Mouse (Mus musculus) c-Kit-positive CD71-positive TER-119-negative erythroid progenitor cells, embryonic 14.5 days (primary cell): Measurements from ENCODE around the gene Arhgap45.

Source experiments
- DNase-seq: peaks from one replicate; pipeline ENCODE4 v3.0.0-alpha.2; 2013; ENCODE audit warnings: low read depth

The Arhgap45 gene

DNA sequence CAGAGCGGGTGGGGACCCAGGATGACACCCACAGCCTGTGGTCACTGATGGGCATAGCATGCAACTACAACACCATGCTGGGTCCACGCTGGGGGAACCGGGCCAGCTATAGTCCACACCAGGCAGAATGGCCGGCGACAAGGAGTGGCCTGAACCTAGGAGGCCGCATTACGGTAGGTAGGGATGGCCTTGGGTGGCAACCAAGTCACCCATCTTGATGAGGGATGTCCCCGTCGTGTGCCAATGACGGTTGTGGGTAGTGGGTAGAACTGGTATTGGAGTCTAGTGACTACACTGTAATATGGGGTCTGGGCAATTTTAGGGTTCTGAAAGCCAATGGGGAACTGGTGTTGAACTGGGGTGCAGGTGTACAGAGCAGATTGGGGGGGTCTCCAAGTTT, 478 bp downstream of the Arhgap45 start:
- DNase-seq = no peak

GRCm38 (mm10) chr10:80017361-80017760, 908 bp downstream of the Arhgap45 start:
- DNase-seq = peak; percentile 62

- DNase-seq = no peak
Observed at GRCm38 (mm10) chr10:80017771-80018170, 1.3 kb downstream of the Arhgap45 start.

- no peak for DNase-seq
Observed at GRCm38 (mm10) chr10:80018739-80019297, 2.4 kb downstream of the Arhgap45 start.

GRCm38 (mm10) chr10:80019471-80020131, 3.1 kb downstream of the Arhgap45 start:
- DNase-seq = no peak

- no peak for DNase-seq
Observed at GRCm38 (mm10) chr10:80020191-80020590, 3.7 kb downstream of the Arhgap45 start.

DNA sequence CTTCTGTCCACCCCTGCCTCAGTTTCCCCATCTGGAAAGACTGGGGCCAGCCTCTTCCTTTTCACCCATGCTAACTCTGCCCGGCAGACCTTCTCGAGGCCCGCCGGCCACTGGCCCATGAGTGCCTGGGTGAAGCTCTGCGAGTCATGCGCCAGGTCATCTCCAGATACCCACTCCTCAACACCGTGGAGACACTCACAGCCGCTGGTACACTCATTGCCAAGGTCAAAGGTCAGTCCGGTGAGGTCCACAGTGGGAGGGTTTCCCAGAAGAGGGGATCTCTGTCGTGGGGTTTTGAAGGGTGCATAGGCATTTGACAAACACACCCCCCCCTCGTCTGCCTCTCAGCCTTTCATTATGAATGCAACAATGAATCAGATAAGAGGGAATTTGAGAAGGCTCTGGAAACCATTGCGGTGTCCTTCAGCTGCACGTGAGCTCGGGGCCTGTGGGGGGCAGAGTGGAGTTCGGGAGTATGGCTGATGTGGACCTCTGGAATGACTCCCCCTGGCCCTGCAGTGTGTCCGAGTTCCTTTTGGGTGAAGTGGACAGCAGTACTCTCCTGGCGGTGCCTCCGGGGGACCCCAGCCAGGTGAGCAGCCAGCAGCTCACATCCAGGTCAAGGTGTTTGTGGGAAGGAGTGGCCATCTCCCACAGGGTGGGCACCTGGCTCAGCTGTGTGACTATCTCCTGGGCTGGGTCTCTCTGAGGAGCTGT, 4.3 kb downstream of the Arhgap45 start:
- no peak for DNase-seq

DNA sequence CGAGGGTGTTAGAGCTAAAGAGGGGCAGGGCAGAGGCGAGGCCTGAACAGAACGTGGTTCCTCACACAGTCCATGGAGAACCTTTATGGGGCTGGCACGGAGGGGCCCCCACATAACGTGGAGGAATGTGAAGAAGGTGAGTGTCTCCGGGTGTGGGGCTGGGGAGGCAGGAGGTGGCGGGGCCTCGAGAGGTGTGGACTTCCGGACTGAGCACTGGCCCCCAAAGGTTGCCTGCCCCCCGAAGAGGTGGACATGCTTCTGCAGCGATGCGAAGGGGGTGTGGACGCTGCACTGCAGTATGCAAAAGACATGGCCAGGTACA, 4.8 kb downstream of the Arhgap45 start:
- no peak for DNase-seq

DNA sequence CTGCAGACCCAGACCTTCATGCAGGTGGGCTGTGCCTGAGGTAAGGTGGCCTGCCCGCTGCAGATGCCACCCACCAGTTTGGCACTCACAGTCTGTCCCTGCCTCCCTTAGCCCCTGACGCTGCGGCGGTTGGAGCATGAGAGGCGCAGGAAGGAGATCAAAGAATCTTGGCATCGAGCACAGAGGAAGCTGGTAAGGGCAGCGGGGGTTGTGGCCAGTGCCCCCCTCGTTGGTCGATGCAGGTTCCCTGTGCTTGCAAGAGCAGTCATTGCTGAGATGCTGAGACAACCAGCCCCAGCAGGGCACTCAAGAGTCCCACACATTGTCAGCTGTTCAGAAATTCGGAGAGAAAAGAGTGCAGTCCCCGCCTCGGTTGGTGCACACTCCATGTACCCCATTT, 5.7 kb downstream of the Arhgap45 start:
- DNase-seq = no peak

- DNase-seq = no peak
Observed at GRCm38 (mm10) chr10:80022806-80023205, 6.4 kb downstream of the Arhgap45 start.

- no peak for DNase-seq
Observed at GRCm38 (mm10) chr10:80023758-80024157, 7.3 kb downstream of the Arhgap45 start.

DNA sequence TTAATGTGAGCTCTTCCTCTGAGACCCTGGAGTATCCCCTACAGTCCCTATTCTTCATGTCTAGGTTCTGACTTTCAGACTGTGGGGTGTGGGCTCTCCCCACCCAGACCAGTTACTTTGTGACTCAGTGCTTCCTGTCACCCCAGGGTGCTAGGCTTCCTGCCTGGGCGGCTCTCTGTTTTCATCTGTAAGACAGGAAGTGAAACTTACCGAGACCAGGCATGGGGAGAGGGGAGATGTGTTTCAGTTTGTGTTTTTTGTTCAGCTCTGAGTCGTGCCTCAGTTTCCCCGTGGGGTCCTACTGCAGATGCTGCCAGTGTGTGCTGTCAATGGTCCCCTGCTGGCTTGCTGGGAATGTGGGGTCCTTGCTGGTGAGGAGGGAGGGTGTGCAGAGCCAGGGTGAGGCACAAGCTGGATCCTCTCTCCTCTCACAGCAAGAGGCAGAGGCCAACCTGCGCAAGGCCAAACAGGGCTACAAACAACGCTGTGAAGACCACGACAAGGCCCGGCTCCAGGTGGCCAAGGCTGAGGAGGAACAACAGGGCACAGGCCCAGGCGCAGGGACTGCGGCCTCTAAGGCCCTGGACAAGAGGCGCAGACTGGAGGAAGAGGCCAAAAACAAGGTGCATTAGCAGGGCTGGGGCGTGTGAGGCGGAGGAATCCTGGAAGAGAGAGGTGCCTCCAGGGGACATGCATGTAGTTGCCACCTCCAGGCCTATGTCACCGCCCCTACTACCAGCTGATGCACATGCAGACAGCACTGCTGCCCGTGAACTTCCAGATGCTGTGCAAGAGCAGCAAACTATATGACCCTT, 8.0 kb downstream of the Arhgap45 start:
- no peak for DNase-seq

GRCm38 (mm10) chr10:80025044-80025347, 8.5 kb downstream of the Arhgap45 start:
- DNase-seq = no peak

- no peak for DNase-seq
Observed at GRCm38 (mm10) chr10:80025463-80025862, 9.0 kb downstream of the Arhgap45 start.

- no peak for DNase-seq
Observed at GRCm38 (mm10) chr10:80025889-80026288, 9.4 kb downstream of the Arhgap45 start.

DNA sequence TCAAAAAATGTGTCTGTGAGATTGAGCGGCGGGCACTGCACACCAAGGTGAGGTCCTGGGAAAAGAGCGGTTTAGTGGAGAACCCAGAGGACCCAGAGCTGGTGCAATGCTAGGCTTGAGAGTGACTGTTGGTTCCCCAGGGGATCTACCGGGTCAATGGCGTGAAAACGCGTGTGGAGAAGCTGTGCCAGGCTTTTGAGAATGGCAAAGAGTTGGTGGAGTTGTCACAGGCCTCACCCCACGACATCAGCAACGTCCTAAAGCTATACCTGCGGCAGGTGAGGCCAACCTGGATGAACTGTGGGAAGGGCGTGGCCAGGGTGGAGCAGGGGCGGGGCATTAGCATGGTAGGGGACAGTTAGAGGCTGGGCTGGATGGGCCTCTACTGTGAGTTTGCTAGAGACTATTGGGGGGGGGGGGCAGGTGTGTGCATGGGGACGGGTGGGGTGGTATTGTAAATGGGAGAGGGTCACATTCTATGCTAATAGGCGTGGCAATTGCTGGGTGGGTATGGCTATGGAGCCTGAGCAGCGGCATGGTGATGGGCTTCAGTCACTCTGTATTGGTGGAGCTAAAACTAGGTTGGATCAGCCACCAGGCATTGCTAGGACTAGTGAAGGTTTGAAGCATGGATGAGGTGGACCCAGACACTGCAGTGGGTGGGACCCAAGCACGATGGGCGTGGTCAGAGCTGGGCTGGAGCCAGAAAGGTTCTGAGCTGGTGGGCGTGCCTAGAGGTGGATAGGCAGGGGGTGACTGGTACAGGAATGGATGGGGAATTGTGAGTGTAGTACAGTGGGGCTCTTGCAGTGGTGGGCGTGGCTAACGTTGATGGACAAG, 11.4 kb downstream of the Arhgap45 start:
- DNase-seq = no peak

GRCm38 (mm10) chr10:80028521-80028846, 12.0 kb downstream of the Arhgap45 start:
- DNase-seq = no peak

DNA sequence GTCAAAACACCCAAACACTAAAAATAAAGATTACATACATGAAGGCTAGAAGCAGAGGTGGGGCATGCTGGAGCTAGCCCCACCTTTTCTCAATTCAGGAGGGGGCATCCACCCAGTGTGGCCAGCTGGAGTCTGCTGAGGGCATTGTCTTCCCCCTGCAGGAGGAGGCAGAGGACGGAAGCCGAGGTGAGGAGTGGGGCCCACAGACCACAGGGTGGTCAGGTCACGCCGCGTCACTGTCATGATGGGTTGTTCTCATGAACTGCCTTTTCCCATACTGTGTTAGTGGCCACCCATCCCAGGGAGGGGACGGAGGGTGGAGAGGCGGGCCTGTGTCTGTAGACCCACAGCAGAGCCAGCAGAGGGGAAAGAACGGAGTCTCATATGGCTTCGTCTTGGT, 13.7 kb downstream of the Arhgap45 start:
- DNase-seq = no peak

GRCm38 (mm10) chr10:80030736-80031135, 14.3 kb downstream of the Arhgap45 start:
- DNase-seq = no peak

DNA sequence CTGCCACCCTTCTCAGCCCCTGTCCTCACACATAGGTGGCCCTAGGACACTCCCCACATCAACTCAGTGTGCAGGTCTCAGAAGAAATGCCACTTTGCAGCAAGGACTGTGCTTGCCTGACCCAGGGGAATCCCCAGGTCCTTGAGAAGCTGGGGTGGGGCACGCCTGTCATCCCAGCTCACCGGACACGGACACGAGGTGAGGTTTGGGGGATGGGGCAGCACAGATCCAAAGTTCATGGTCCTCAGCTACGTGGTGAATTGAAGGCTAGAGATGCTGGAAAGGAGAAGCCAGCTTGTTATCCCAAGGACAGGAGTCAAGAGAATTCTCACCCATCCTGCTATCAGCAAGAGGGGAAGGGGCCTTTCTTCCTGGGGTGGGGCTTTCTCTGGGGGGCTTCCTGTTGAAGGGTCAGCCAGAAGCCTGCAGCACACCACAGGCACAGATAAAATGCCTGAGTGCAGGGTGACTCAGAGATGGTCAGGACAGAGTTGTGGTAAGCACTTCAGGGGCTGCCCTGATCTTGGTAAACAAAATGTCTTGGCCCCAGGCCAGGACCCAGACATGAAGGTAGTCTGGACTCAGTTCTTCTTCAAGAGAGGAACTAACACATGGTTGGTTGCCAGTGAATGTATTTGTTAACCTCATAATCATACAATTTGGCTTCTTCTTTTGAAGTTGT, 16.5 kb downstream of the Arhgap45 start:
- no peak for DNase-seq

GRCm38 (mm10) chr10:80033511-80034391, 17.3 kb downstream of the Arhgap45 start:
- DNase-seq = no peak
